In genomic region chr11:18980615-18981014, GRCm38 (mm10) we compare ENCODE assay signal across 31 mouse cellular contexts. TPM values are rescaled to one million over a fixed set of nuclear protein-coding genes. Genes with fewer than 3 reads are reported as not detected.
DNase-seq lines count a peak whose midpoint lies in the region; ATAC-seq and TF ChIP-seq lines count a peak whose summit lies in the region.
"Had no signal": no experiment of that assay in that cellular context is flagged by ENCODE, and none has a peak within 500 bp of the region (broad histone marks: within the 10 kb centered on the region; RNA-seq: fewer than 3 reads in every experiment).

No protein-coding gene starts in this region.

- peaks cover 64% of the 10 kb centered on the region for H3K4me1 ChIP-seq in heart, embryonic 10.5 days
- peaks cover 13% of the 10 kb centered on the region for H3K4me1 ChIP-seq in liver, postnatal 0 days (ENCODE audit: insufficient read depth)
- H3K4me1 ChIP-seq in midbrain, embryonic 11.5 days (ENCODE audit: control insufficient read depth, insufficient read depth, low read length): peaks cover 10% of the 10 kb centered on the region

- no peak overlapping the region for H3K4me2 ChIP-seq in liver, postnatal 0 days (ENCODE audit: low read depth, low read length)
- H3K4me2 ChIP-seq in midbrain, embryonic 11.5 days: no peak overlapping the region
- H3K4me2 ChIP-seq: embryonic facial prominence, embryonic 13.5 days; forebrain, embryonic 12.5 days; forebrain, embryonic 15.5 days; heart, embryonic 11.5 days; heart, embryonic 15.5 days; hindbrain, embryonic 13.5 days; intestine, embryonic 15.5 days had no signal

- peaks cover 47% of the 10 kb centered on the region for H3K36me3 ChIP-seq in heart, embryonic 10.5 days
- no peaks in the 10 kb centered on the region for H3K36me3 ChIP-seq in liver, postnatal 0 days (replicated peaks; ENCODE audit: insufficient read depth, low read length)
- H3K36me3 ChIP-seq in midbrain, embryonic 11.5 days (ENCODE audit: control insufficient read depth, insufficient read depth, low read length): no peaks in the 10 kb centered on the region; the same call in 1 of the 2 replicates
- H3K36me3 ChIP-seq: forebrain, embryonic 12.5 days; forebrain, embryonic 15.5 days; G1E had no signal

- no peak for TF ChIP-seq EP300 in liver, postnatal 0 days (IDR thresholded peaks at IDR 0.05; ENCODE audit: low read depth)

- DNase-seq in adrenal gland, adult 2 months: peak; percentile 76
- no peak for DNase-seq in adrenal gland, postnatal 25 days
- DNase-seq in heart, embryonic 10.5 days (ENCODE audit: low spot score): peak; percentile 42
- DNase-seq in heart, adult 11 months: no peak
- DNase-seq in liver, postnatal 0 days: no peak
- DNase-seq in liver: no peak
- no peak for DNase-seq in midbrain, embryonic 11.5 days (ENCODE audit: low spot score, missing footprints)
- DNase-seq: B cell, adult 2 months; cerebellum, adult 18-20 months; cerebellum, adult 9-10 months; cerebellum, postnatal 14 days; embryo, embryonic 11 days; gastrocnemius, postnatal 25 days; heart, adult 2 months; heart, postnatal 36 days; kidney, adult 11 months; kidney, adult 8-10 months had no signal

- no peaks in the 10 kb centered on the region for H3K27me3 ChIP-seq in heart, embryonic 10.5 days (ENCODE audit: insufficient read depth, poor library complexity, severe bottlenecking)
- H3K27me3 ChIP-seq in liver, postnatal 0 days (ENCODE audit: insufficient read depth, low read length): no peaks in the 10 kb centered on the region
- H3K27me3 ChIP-seq in midbrain, embryonic 11.5 days (ENCODE audit: control insufficient read depth, insufficient read depth, low read length): no peaks in the 10 kb centered on the region
- H3K27me3 ChIP-seq: CH12.LX; embryonic facial prominence, embryonic 13.5 days; forebrain, embryonic 12.5 days; forebrain, embryonic 15.5 days; heart, embryonic 15.5 days; hindbrain, embryonic 13.5 days; intestine, embryonic 15.5 days; Patski had no signal

- ATAC-seq in liver, postnatal 0 days: peak; percentile 67
- no peak for ATAC-seq in midbrain, embryonic 11.5 days (ENCODE audit: low FRiP score)
- ATAC-seq: forebrain, embryonic 15.5 days; hindbrain, embryonic 16.5 days; intestine, embryonic 15.5 days; Patski had no signal

- no peaks in the 10 kb centered on the region for H3K9me3 ChIP-seq in heart, embryonic 10.5 days
- H3K9me3 ChIP-seq in liver, postnatal 0 days (ENCODE audit: low read length): no peaks in the 10 kb centered on the region
- H3K9me3 ChIP-seq in midbrain, embryonic 11.5 days (ENCODE audit: control insufficient read depth, low read length): no peaks in the 10 kb centered on the region
- H3K9me3 ChIP-seq: embryonic facial prominence, embryonic 10.5 days; embryonic facial prominence, embryonic 13.5 days; forebrain, embryonic 12.5 days; forebrain, embryonic 15.5 days; G1E; heart, embryonic 15.5 days; hindbrain, embryonic 10.5 days; hindbrain, embryonic 13.5 days; intestine, embryonic 15.5 days had no signal

- peak overlapping the region; percentile 75; the same call in 1 of the 2 replicates for H3K27ac ChIP-seq in heart, embryonic 10.5 days
- H3K27ac ChIP-seq in liver, postnatal 0 days (ENCODE audit: low read depth): no peak overlapping the region
- no peak overlapping the region for H3K27ac ChIP-seq in midbrain, embryonic 11.5 days (ENCODE audit: low read depth, low read length)
- H3K27ac ChIP-seq: embryonic facial prominence, embryonic 10.5 days; embryonic facial prominence, embryonic 13.5 days; forebrain, embryonic 12.5 days; forebrain, embryonic 15.5 days; heart, adult 2 months; hindbrain, embryonic 13.5 days; intestine, embryonic 15.5 days had no signal

- TF ChIP-seq CTCF in liver, postnatal 0 days (IDR thresholded peaks at IDR 0.05; ENCODE audit: low read depth): no peak

- H3K4me3 ChIP-seq in heart, embryonic 10.5 days: no peak overlapping the region
- H3K4me3 ChIP-seq in liver, postnatal 0 days (ENCODE audit: low read depth, low read length): no peak overlapping the region
- H3K4me3 ChIP-seq in midbrain, embryonic 11.5 days (ENCODE audit: low read depth, low read length): no peak overlapping the region
- H3K4me3 ChIP-seq: embryonic facial prominence, embryonic 10.5 days; embryonic facial prominence, embryonic 13.5 days; erythroblast, embryonic 14.5 days; forebrain, embryonic 12.5 days; forebrain, embryonic 15.5 days; heart, adult 2 months; heart, embryonic 15.5 days; hindbrain, embryonic 10.5 days; hindbrain, embryonic 13.5 days; intestine, embryonic 15.5 days had no signal

- no peak overlapping the region for H3K9ac ChIP-seq in liver, postnatal 0 days (replicated peaks)
- H3K9ac ChIP-seq in midbrain, embryonic 11.5 days (ENCODE audit: low read length): no peak overlapping the region
- H3K9ac ChIP-seq: embryonic facial prominence, embryonic 13.5 days; forebrain, embryonic 12.5 days; forebrain, embryonic 15.5 days; heart, embryonic 15.5 days; hindbrain, embryonic 13.5 days; intestine, embryonic 15.5 days had no signal

- 34% methylated on average over 5 of the region's 5 CpGs for WGBS in heart, embryonic 10.5 days
- 43% methylated on average over 5 of the region's 5 CpGs for WGBS in liver, postnatal 0 days (ENCODE audit: insufficient replicate concordance)
- 61% methylated on average over 5 of the region's 5 CpGs for WGBS in midbrain, embryonic 11.5 days

RNA-seq across cellular contexts. Expression of gene Meis1, which starts 38.2 kb away (rescaled TPM):
- total RNA-seq in adrenal gland, adult 2 months (2021): 10 to 100 TPM; 45.9 to 50.7 TPM
- 22.6 and 27.5 TPM in 2 replicates for polyA plus RNA-seq in adrenal gland, adult 2 months (2012; rRNA removed)
- total RNA-seq in adrenal gland, postnatal 25 days (2021): 71.4 and 73.6 TPM in 2 replicates
- 111 and 139 TPM in 2 replicates for polyA plus RNA-seq in heart, embryonic 10.5 days (2016; fragmentation: Nextera tagmentation; extraction: Ambion mirVana)
- polyA plus RNA-seq in liver, postnatal 0 days (2015; fragmentation: Nextera tagmentation; extraction: Ambion mirVana): 6.7 TPM in 2 replicates
- polyA plus RNA-seq in midbrain, embryonic 11.5 days (2014; fragmentation: Nextera tagmentation; extraction: Ambion mirVana): 39.4 and 39.6 TPM in 2 replicates

Comparison
In these comparisons a context has a peak if more than half of its experiments do, and no peak if none do; other contexts are left out.
1. DNase-seq: peak in adrenal gland, adult 2 months (single experiment) and heart, embryonic 10.5 days (single experiment); none in adrenal gland, postnatal 25 days (single experiment), heart, adult 11 months (single experiment), liver, postnatal 0 days (single experiment), liver (single experiment) and midbrain, embryonic 11.5 days (single experiment).